Mouse (Mus musculus): Measurements from ENCODE around the gene Rell1. TPM values are rescaled to one million over a fixed set of nuclear protein-coding genes. Genes with fewer than 3 reads are reported as not detected.

The Rell1 gene
- total and polyA plus RNA-seq, 2 experiments from 2014 or later, result 3.1 to 7.0 TPM

DNA sequence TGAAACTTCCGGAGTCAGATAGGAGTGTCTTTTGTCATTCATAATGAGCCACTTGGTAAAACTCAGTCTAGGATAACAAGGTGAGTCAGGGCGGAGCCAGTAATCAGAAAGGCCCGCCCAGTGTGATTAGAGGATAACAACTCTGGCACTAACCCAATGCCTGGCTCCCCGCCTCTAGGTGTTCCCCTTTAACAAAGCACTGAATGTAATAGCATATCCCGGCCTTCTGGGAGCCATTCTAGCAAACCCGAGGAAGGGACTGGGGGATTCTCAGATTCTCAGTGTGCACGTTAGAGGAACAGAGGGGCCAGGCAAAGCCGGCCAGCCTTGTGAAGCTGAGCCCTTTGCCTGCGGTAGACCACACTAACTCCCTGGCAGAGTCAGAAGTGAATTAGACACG is 35.9 kb downstream of the Rell1 start:
- DNase-seq (ENCODE audit: low spot score) (no peak), ATAC-seq (ENCODE audit: low FRiP score) (no peak)
- no peak overlapping the region for H3K9ac ChIP-seq (replicated peaks; ENCODE audit: low read length, poor library complexity, severe bottlenecking)
- H3K36me3 ChIP-seq (ENCODE audit: insufficient read depth, low read length), result peaks cover 11% of the 10 kb centered on the region
- H3K4me1 ChIP-seq (ENCODE audit: insufficient read depth, low read length), result no peaks in the 10 kb centered on the region
- H3K27me3 ChIP-seq (ENCODE audit: insufficient read depth, low read length), result no peaks in the 10 kb centered on the region
- no peak for TF ChIP-seq CTCF (IDR thresholded peaks at IDR 0.05)
- WGBS, result 50% methylated on average over 10 of the region's 10 CpGs
- no peaks in the 10 kb centered on the region for H3K9me3 ChIP-seq (ENCODE audit: low read length)
- no peak overlapping the region for H3K4me2 ChIP-seq (ENCODE audit: low read depth, low read length, poor library complexity, severe bottlenecking)
- H3K27ac ChIP-seq (ENCODE audit: low read depth, low read length), result no peak overlapping the region
- H3K4me3 ChIP-seq (ENCODE audit: low read depth, low read length), result no peak overlapping the region

DNA sequence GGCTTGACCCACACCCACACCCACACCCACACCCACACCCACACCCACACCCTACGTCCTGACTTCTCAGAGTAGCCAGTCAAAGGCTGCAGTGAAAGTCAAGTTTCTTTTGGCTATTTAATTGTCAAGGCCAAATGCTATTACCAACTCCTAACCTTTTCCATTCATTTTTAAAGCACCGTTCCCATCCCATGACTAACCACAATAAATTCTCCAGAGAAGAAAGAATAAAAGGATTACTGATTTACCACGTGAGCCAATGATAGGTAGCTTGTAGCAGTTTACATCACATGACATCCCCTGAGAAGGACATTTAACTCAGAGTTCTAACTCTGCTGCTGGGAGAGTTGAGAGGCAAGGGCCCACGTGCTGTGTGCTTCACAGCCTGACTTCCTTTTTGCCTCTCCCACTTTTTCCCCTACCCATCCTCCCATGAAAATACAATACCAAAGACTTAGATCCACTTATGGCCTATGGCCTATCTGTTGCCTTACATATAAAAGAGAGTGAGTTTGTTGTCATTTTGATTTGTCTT is 37.8 kb downstream of the Rell1 start:
- peaks cover 18% of the 10 kb centered on the region for H3K36me3 ChIP-seq (ENCODE audit: insufficient read depth, low read length)
- DNase-seq (ENCODE audit: low spot score) (no peak), ATAC-seq (ENCODE audit: low FRiP score) (no peak)
- H3K27ac ChIP-seq (ENCODE audit: low read depth, low read length), result no peak overlapping the region
- no peak overlapping the region for H3K4me2 ChIP-seq (ENCODE audit: low read depth, low read length, poor library complexity, severe bottlenecking)
- TF ChIP-seq CTCF (IDR thresholded peaks at IDR 0.05), result no peak
- no peak overlapping the region for H3K4me3 ChIP-seq (ENCODE audit: low read depth, low read length)
- no peaks in the 10 kb centered on the region for H3K9me3 ChIP-seq (ENCODE audit: low read length)
- H3K9ac ChIP-seq (replicated peaks; ENCODE audit: low read length, poor library complexity, severe bottlenecking), result no peak overlapping the region
- no peaks in the 10 kb centered on the region for H3K27me3 ChIP-seq (ENCODE audit: insufficient read depth, low read length)
- H3K4me1 ChIP-seq (ENCODE audit: insufficient read depth, low read length), result no peaks in the 10 kb centered on the region
- 55% methylated on average over 4 of the region's 4 CpGs for WGBS

DNA sequence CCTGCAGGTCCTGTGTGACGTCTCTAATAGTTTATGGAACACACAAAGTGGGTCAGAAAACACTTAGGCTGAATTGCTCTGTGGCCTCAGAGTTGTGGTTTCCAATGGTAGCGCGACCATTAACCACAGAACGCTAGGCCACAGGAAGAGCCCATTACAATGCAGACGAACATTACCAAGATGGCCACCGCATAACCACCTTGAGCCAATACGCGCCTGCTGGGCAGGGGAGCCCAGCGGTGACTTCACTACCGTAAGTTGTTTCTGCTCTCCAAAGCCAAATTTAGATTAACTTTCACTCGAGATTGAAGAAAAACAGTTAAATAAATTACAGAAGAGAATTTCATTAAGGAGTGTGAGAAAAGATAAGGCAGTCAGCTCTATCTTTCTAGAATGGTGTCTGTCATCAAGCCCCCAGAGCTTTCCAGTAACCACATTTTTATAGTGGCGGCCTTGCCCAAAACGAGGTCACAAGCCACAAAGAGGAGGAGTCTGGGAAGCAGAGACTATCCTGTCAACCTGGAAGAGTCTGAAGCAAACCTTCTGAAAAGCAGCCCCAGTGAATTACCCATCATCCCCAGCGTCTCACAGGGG is 43.6 kb downstream of the Rell1 start:
- no peak overlapping the region for H3K4me3 ChIP-seq (ENCODE audit: low read depth, low read length)
- H3K27ac ChIP-seq (ENCODE audit: low read depth, low read length), result no peak overlapping the region
- H3K9me3 ChIP-seq (ENCODE audit: low read length), result no peaks in the 10 kb centered on the region
- no peak overlapping the region for H3K4me2 ChIP-seq (ENCODE audit: low read depth, low read length, poor library complexity, severe bottlenecking)
- no peaks in the 10 kb centered on the region for H3K27me3 ChIP-seq (ENCODE audit: insufficient read depth, low read length)
- peaks cover 18% of the 10 kb centered on the region for H3K36me3 ChIP-seq (ENCODE audit: insufficient read depth, low read length)
- no peaks in the 10 kb centered on the region for H3K4me1 ChIP-seq (ENCODE audit: insufficient read depth, low read length)
- no peak for TF ChIP-seq CTCF (IDR thresholded peaks at IDR 0.05)
- no peak overlapping the region for H3K9ac ChIP-seq (replicated peaks; ENCODE audit: low read length, poor library complexity, severe bottlenecking)
- DNase-seq (ENCODE audit: low spot score), result no peak
- ATAC-seq (ENCODE audit: low FRiP score), result no peak
- WGBS, result 95% methylated on average over 14 of the region's 14 CpGs

DNA sequence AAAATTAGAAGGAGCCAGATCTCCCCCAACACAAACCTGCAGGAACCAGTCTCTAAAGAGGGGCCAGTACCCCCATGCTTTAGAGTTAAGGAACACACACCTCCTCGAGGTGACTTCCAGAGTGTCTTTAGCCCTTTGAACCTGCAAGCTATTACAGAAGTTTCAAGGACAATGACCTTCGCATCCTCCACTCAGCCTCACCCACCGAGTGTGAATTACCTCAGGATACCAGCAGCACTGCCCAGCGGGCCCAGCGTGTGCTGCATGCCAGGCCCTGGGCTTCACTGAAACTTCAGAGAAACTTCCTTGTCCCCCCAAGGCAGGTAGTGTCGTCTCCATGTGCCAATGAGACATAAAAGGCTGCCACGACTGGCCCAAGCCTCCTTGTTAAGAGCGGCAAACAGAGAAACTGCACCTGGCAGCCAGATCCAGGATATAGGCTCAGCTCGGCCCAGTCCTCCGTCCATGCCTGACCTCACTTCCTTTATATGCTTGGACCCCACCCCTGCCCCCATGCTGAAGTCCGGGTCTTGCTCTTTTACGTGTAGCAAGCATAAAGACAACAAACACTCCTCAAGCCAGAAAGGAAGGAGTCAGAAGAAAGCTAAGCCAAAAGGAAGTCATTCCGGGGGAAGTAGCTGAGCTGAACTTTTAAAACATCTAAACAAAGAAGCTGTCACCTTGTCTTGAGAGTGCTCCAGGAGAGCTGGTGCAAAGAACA is 45.2 kb downstream of the Rell1 start:
- no peak for TF ChIP-seq CTCF (IDR thresholded peaks at IDR 0.05)
- Histone ChIP-seq H3K27ac (ENCODE audit: low read depth, low read length) (no peak overlapping the region), H3K27me3 (ENCODE audit: insufficient read depth, low read length) (no peaks in the 10 kb centered on the region), H3K4me3 (ENCODE audit: low read depth, low read length) (no peak overlapping the region), H3K36me3 (ENCODE audit: insufficient read depth, low read length) (peaks cover 7% of the 10 kb centered on the region), H3K4me2 (ENCODE audit: low read depth, low read length, poor library complexity, severe bottlenecking) (no peak overlapping the region), H3K4me1 (ENCODE audit: insufficient read depth, low read length) (no peaks in the 10 kb centered on the region), H3K9me3 (ENCODE audit: low read length) (no peaks in the 10 kb centered on the region), H3K9ac (replicated peaks; ENCODE audit: low read length, poor library complexity, severe bottlenecking) (no peak overlapping the region)
- DNase-seq (ENCODE audit: low spot score) (no peak), ATAC-seq (ENCODE audit: low FRiP score) (no peak)
- 86% methylated on average over 13 of the region's 13 CpGs for WGBS

DNA sequence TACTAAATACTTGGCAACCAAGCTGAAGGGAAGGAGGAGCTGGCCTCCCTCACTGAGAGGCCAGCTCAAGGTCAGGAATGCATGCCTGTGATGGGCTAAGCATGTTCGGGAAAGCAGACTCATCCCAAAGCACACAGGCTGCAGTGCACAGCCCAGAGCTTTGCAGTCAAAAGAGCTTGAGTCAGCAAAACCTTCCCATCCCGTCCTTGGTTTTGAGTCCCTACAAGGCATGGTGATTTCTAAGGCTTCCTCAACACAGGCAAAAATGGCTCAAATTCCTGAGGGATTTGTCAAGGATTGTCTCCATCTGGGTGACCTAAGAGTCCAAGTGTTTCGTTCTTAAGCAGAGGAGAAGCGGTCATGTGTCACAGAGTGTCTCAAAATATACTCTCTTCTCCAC is 50.5 kb downstream of the Rell1 start:
- no peaks in the 10 kb centered on the region for H3K36me3 ChIP-seq (ENCODE audit: insufficient read depth, low read length)
- H3K4me1 ChIP-seq (ENCODE audit: insufficient read depth, low read length), result no peaks in the 10 kb centered on the region
- WGBS, result 74% methylated on average over 4 of the region's 4 CpGs
- H3K4me2 ChIP-seq (ENCODE audit: low read depth, low read length, poor library complexity, severe bottlenecking), result no peak overlapping the region
- no peak for ATAC-seq (ENCODE audit: low FRiP score)
- no peaks in the 10 kb centered on the region for H3K27me3 ChIP-seq (ENCODE audit: insufficient read depth, low read length)
- H3K9me3 ChIP-seq (ENCODE audit: low read length), result no peaks in the 10 kb centered on the region
- H3K27ac ChIP-seq (ENCODE audit: low read depth, low read length), result no peak overlapping the region
- H3K4me3 ChIP-seq (ENCODE audit: low read depth, low read length), result no peak overlapping the region
- TF ChIP-seq CTCF (IDR thresholded peaks at IDR 0.05), result no peak
- no peak for DNase-seq (ENCODE audit: low spot score)
- no peak overlapping the region for H3K9ac ChIP-seq (replicated peaks; ENCODE audit: low read length, poor library complexity, severe bottlenecking)

DNA sequence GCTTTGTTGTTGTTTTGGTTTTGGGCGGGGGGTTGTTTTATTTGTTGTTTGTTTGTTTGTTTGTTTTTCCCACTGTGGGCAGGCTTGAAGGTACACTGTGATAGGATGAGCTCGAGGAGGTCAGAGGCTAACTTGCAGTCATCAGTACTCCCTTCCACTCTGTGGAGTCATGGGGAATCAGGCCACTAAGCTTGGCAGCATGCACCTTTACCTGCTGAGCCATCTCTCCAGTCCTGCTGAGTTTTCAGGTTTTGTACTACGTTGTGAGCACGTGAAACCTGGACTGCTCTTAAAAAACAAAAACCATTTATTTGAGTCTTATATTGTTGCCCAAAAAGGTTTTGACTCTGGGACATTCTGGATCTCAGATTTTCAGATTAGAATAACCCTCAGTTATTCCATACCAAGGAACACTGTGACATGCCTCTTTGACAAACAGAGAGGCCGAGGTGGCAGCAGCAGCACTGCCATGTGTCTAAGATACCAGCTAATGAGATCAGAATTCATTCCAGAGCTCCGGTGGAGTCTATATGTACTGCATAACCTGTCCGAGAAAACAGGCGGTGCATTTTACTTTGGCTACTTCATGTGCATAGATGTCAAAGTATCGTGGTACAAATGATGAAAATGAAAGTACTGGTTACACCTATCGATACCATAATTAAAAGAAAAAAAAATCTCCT is 52.1 kb downstream of the Rell1 start:
- Histone ChIP-seq H3K36me3 (ENCODE audit: insufficient read depth, low read length) (no peaks in the 10 kb centered on the region), H3K9me3 (ENCODE audit: low read length) (no peaks in the 10 kb centered on the region), H3K27me3 (ENCODE audit: insufficient read depth, low read length) (no peaks in the 10 kb centered on the region), H3K27ac (ENCODE audit: low read depth, low read length) (no peak overlapping the region), H3K4me1 (ENCODE audit: insufficient read depth, low read length) (no peaks in the 10 kb centered on the region), H3K4me2 (ENCODE audit: low read depth, low read length, poor library complexity, severe bottlenecking) (no peak overlapping the region), H3K4me3 (ENCODE audit: low read depth, low read length) (no peak overlapping the region), H3K9ac (replicated peaks; ENCODE audit: low read length, poor library complexity, severe bottlenecking) (no peak overlapping the region)
- ATAC-seq (ENCODE audit: low FRiP score) (no peak), DNase-seq (ENCODE audit: low spot score) (no peak)
- no peak for TF ChIP-seq CTCF (IDR thresholded peaks at IDR 0.05)
- WGBS, result 90% methylated on average over 10 of the region's 10 CpGs

Data from midbrain, postnatal 0 days (tissue).